Mouse (Mus musculus) liver, embryonic 14.5 days (tissue): ENCODE results near the gene Slc1a2. TPM values are rescaled to one million over a fixed set of nuclear protein-coding genes. Genes with fewer than 3 reads are reported as not detected.

Experiments used
- ATAC-seq: fragments of 200-750 bp; cut with Nextera tagmentation; 2 replicates; pipeline ENCODE4 v1.8.0; 2017; ENCODE audit warnings: moderate number of reproducible peaks, mild to moderate bottlenecking, moderate library complexity; ENCODE audit not compliant: insufficient read depth
- DNase-seq, 3 experiments: peaks; one replicate each; pipeline ENCODE4 v3.0.0-alpha.2; 2012 to 2013; ENCODE audit warnings: low read depth in 3 of 3, low spot score in 3 of 3
- H3K27ac ChIP-seq: fragments of 300-500 bp; sonication (generic); 2 replicates; pipeline ENCODE4 v1.5.1; 2014; ENCODE audit warnings: moderate library complexity, mild to moderate bottlenecking, control low read depth, inconsistent platforms
- H3K27me3 ChIP-seq: fragments of 300-500 bp; sonication (generic); 2 replicates; pipeline ENCODE4 v1.6.1; 2014; ENCODE audit warnings: mild to moderate bottlenecking, low read length, moderate library complexity; ENCODE audit not compliant: control insufficient read depth, insufficient read depth
- H3K36me3 ChIP-seq: fragments of 300-500 bp; sonication (generic); replicated peaks from 2 replicates; pipeline ENCODE4 v1.6.1; 2014; ENCODE audit warnings: low read depth; ENCODE audit not compliant: control insufficient read depth, insufficient read depth
- H3K4me1 ChIP-seq, 2 experiments: fragments of 200-500 bp in 1 of 2; fragments of 300-500 bp in 1 of 2; sonication (generic) in 1 of 2; replicated peaks; 2 replicates each; pipeline ENCODE4 v1.6.1; 2012 to 2014; ENCODE audit warnings: antibody characterized with exemption in 1 of 2, inconsistent platforms in 1 of 2, low read length in 1 of 2; ENCODE audit not compliant: control insufficient read depth in 2 of 2, insufficient read depth in 2 of 2
- H3K4me2 ChIP-seq: fragments of 300-500 bp; sonication (generic); 2 replicates; pipeline ENCODE4 v1.6.1; 2014; ENCODE audit warnings: low read depth, mild to moderate bottlenecking, control low read depth, moderate library complexity
- H3K4me3 ChIP-seq, 2 experiments: fragments of 200-500 bp in 1 of 2; fragments of 300-500 bp in 1 of 2; sonication (generic) in 1 of 2; 2 replicates each; pipeline ENCODE4 v1.5.1; 2012 to 2014; ENCODE audit warnings: low read depth in 2 of 2, low read length in 2 of 2, mild to moderate bottlenecking in 2 of 2, control low read depth in 1 of 2, inconsistent platforms in 1 of 2, moderate library complexity in 1 of 2; ENCODE audit not compliant: insufficient read depth in 1 of 2
- H3K9ac ChIP-seq: fragments of 300-500 bp; sonication (generic); replicated peaks from 2 replicates; pipeline ENCODE4 v1.6.1; 2014; ENCODE audit warnings: mild to moderate bottlenecking, control low read depth, moderate library complexity
- H3K9me3 ChIP-seq: fragments of 300-500 bp; sonication (generic); 2 replicates; pipeline ENCODE4 v1.6.1; 2016; ENCODE audit warnings: low read length, mixed read lengths; ENCODE audit not compliant: control insufficient read depth
- CTCF ChIP-seq: IDR thresholded peaks from 2 replicates; pipeline ENCODE4 v1.5.1; 2016; ENCODE audit warnings: antibody characterized with exemption, low read depth, control low read depth
- EP300 ChIP-seq: IDR thresholded peaks from 2 replicates; pipeline ENCODE4 v1.6.1; 2016; ENCODE audit warnings: antibody characterized with exemption, low read depth
- WGBS: fragments of 180-500 bp; shearing (Covaris S2); extraction: QIAGEN DNeasy Blood & Tissue Kit; methylation state at CpG from one replicate; pipeline ENCODE4 v1.1.7; 2014; ENCODE audit not compliant: insufficient replicate concordance; 5-methylcytosine and 5-hydroxymethylcytosine counted together
- polyA plus RNA-seq, 2 experiments: library from polyadenylated mRNA; depleted of rRNA in 1 of 2; stranded (reverse) in 1 of 2; unstranded in 1 of 2; fragments of >200 nt; fragmentation: Nextera tagmentation in 1 of 2; extraction: Ambion mirVana in 1 of 2; gene quantifications; 2 replicates each; pipeline versions ENCODE4 v1.2.1 to v1.2.3; 2012 to 2014

The Slc1a2 gene
- polyA plus RNA-seq, 2 experiments: 0.29 to 1.0 TPM

DNA sequence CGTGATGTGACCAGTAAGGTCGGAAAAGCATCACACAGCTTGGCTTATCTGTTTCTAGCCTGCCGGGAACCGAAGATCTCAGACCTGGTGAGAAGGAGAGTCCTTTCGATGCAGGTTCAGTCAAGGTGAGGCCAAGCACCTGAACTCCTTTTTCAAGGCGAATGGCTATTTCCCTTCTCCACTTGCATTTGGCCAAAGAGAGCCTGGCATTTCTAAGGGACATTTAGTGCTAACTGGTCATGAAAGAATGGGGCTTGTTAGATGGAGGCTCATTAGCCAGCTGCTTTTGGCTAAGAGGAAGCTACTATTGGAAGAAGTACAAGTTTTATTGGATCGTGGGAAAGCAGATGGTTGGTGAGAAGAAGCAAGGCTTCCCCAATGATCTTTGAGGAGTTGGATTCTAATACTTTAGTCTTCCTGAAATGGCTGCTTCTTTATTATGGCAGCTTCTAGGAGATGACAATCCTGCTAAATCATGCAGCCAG, 22.3 kb upstream of the Slc1a2 start:
- H3K4me3 ChIP-seq: no peak overlapping the region
- ATAC-seq (no peak), DNase-seq (no peak)
- no peaks in the 10 kb centered on the region for H3K36me3 ChIP-seq
- WGBS: 67% methylated on average over 7 of the region's 7 CpGs
- no peaks in the 10 kb centered on the region for H3K9me3 ChIP-seq
- TF ChIP-seq EP300 (no peak), CTCF (no peak)
- H3K4me2 ChIP-seq: no peak overlapping the region
- no peaks in the 10 kb centered on the region for H3K4me1 ChIP-seq
- H3K9ac ChIP-seq: no peak overlapping the region
- H3K27me3 ChIP-seq: no peaks in the 10 kb centered on the region
- H3K27ac ChIP-seq: no peak overlapping the region

DNA sequence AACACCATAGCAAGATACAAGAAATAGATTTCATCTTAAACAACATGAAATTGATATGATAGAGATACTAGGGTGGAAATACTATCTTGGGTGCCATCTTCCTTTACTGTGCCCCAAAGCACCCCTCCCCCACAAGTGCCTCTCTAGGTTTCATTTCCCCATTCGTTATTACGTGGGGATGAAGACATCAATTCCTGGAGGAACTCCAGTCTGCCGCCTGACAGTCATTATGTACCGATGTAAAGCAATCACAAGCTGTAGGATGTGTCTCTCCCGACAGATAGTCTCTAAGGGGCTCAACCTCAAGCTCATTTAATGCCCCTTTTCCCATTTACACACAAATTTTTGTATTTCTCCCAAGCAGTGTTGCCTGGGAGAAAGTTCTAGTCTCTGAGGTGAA, 20.3 kb upstream of the Slc1a2 start:
- TF ChIP-seq CTCF: no peak
- TF ChIP-seq EP300: no peak
- H3K9me3 ChIP-seq: no peaks in the 10 kb centered on the region
- H3K9ac ChIP-seq: no peak overlapping the region
- no peaks in the 10 kb centered on the region for H3K4me1 ChIP-seq
- H3K27ac ChIP-seq: no peak overlapping the region
- no peaks in the 10 kb centered on the region for H3K27me3 ChIP-seq
- DNase-seq: no peak
- no peak overlapping the region for H3K4me2 ChIP-seq
- no peaks in the 10 kb centered on the region for H3K36me3 ChIP-seq
- no peak overlapping the region for H3K4me3 ChIP-seq
- 33% methylated on average over 5 of the region's 5 CpGs for WGBS
- no peak for ATAC-seq

DNA sequence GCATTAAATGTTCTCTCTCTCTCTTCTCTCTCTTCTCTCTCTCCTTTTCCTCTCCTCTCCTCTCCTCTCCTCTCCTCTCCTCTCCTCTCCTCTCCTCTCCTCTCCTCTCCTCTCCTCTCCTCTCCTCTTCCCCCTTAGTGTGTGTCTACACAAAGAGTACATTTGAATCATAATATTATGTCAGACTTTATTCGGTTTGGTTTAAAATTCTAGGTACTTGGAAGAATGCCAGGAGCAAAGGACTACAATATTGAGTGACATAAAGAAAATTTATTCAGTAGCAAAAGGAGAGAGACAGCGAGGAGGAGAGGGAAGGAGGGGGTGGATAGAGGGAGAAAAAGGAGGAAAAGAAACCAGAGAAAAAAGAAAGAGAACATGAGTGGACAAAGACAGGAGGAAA, 19.8 kb upstream of the Slc1a2 start:
- no peak overlapping the region for H3K9ac ChIP-seq
- H3K4me1 ChIP-seq: no peaks in the 10 kb centered on the region
- H3K36me3 ChIP-seq: no peaks in the 10 kb centered on the region
- ATAC-seq (no peak), DNase-seq (no peak)
- no peak overlapping the region for H3K4me2 ChIP-seq
- TF ChIP-seq EP300 (no peak), CTCF (no peak)
- H3K27me3 ChIP-seq: no peaks in the 10 kb centered on the region
- no peaks in the 10 kb centered on the region for H3K9me3 ChIP-seq
- WGBS: 48% methylated on average over 2 of the region's 2 CpGs
- H3K27ac ChIP-seq: no peak overlapping the region
- H3K4me3 ChIP-seq: no peak overlapping the region

DNA sequence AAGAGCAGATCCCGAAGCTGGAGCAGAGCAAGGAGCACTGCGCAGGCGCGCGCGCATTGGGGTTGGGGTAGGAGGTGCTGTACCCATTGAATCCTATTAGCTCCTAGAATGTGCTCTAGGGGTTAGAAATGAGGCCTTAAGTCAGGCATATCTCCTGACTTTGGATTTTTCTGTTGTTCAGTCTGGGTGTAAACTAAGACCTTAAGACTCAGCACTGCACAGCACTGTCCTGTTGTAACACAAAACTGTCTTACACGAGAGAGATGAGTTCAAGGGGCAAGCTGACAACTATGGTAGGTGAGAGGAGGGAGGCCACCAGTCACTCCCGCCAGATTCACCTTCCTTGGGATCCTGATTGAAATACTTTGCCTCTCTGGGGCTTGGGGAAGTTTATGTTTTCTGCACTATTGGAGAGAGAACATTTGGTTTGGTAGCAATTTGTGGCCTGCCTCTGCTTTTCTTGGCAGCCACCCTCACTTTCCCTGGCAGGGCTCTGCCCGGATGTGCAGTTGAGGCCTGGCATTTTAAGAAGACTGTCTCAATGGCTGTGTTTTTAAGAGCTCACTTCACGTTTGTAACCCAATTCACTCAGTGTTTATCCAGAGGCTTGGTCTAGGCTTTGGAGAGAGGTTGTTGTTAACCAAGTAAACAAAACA, 9.5 kb upstream of the Slc1a2 start:
- Histone ChIP-seq H3K4me3 (no peak overlapping the region), H3K9me3 (no peaks in the 10 kb centered on the region), H3K27me3 (no peaks in the 10 kb centered on the region), H3K4me1 (no peaks in the 10 kb centered on the region), H3K9ac (no peak overlapping the region), H3K27ac (no peak overlapping the region), H3K4me2 (no peak overlapping the region), H3K36me3 (no peaks in the 10 kb centered on the region)
- DNase-seq (no peak), ATAC-seq (no peak)
- TF ChIP-seq EP300 (no peak), CTCF (no peak)
- 68% methylated on average over 10 of the region's 10 CpGs for WGBS

DNA sequence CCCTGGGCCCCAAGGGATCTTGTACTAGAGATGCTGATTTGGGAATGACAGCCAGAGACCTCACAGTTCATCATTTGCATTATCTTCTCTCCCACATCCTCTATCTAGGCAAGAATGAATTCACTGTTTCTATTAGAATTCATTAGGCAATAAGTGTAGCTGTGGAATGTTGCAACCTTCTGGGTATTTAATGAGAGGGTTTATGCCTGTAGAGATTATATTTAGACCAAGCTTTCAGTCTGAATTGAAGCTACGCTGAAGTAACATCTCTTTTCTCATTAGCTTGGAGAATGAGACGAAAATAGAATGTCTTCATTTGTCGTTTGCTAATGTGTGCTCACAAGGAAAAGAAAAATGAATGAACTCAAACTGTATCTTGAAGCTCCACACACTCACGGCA, 8.1 kb upstream of the Slc1a2 start:
- no peaks in the 10 kb centered on the region for H3K9me3 ChIP-seq
- H3K9ac ChIP-seq: no peak overlapping the region
- H3K4me1 ChIP-seq: no peaks in the 10 kb centered on the region
- ATAC-seq (no peak), DNase-seq (no peak)
- no peaks in the 10 kb centered on the region for H3K27me3 ChIP-seq
- no peak for TF ChIP-seq CTCF
- 59% methylated on average over 4 of the region's 4 CpGs for WGBS
- no peak overlapping the region for H3K4me3 ChIP-seq
- no peaks in the 10 kb centered on the region for H3K36me3 ChIP-seq
- no peak overlapping the region for H3K27ac ChIP-seq
- no peak overlapping the region for H3K4me2 ChIP-seq
